Mouse (Mus musculus) cerebellum, adult 2 months (tissue): ENCODE measurements around the gene Tceal3.

ENCODE experiments used
- CTCF ChIP-seq: fragments of 200-500 bp; IDR thresholded peaks from 2 replicates; pipeline ENCODE4 v1.5.1; 2011; ENCODE audit warnings: low read depth, mild to moderate bottlenecking, control low read depth, low read length, moderate library complexity, borderline replicate concordance; ENCODE audit not compliant: insufficient read depth
- POLR2A ChIP-seq: fragments of 200-500 bp; IDR thresholded peaks from 2 replicates; pipeline ENCODE4 v1.6.1; 2011; ENCODE audit warnings: low read length, control low read depth, borderline replicate concordance; ENCODE audit not compliant: insufficient read depth

- TF ChIP-seq POLR2A (no peak), CTCF (no peak)
Observed at GRCm38 (mm10) chrX:136635116-136635515, 44.5 kb downstream of the Tceal3 start.
